Mouse (Mus musculus) cerebellum, postnatal 25 days (tissue): ENCODE data around the gene Lgals7.
"Not testable (repeated sequence)": the region's sequence is repeated elsewhere in the genome, so short reads cannot be mapped to it uniquely, and the experiment has no call there.

Experiments
- DNase-seq, 2 experiments: peaks; one replicate each; pipeline ENCODE4 v3.0.0; 2021; ENCODE audit warnings: mixed read lengths in 2 of 2

Gene Lgals7

GRCm38 (mm10) chr7:28879606-28880005, 16.0 kb downstream of the Lgals7 start:
- DNase-seq = no peak

GRCm38 (mm10) chr7:28880554-28880953, 16.9 kb downstream of the Lgals7 start:
- DNase-seq = no peak

GRCm38 (mm10) chr7:28881199-28881598, 17.5 kb downstream of the Lgals7 start, which contains the start of gene Capn12:
TSS of gene Capn12 (plus strand) at chr7:28881422.
- no peak for DNase-seq

GRCm38 (mm10) chr7:28883039-28883438, 19.4 kb downstream of the Lgals7 start:
- DNase-seq = no peak

- not testable (repeated sequence) for DNase-seq
Observed at GRCm38 (mm10) chr7:28883704-28884103, 20.1 kb downstream of the Lgals7 start.

- no peak for DNase-seq
Observed at GRCm38 (mm10) chr7:28886486-28886885, 22.8 kb downstream of the Lgals7 start.

- DNase-seq = peak; percentile 38 to 49
Observed at GRCm38 (mm10) chr7:28888701-28889161, 25.1 kb downstream of the Lgals7 start.

- DNase-seq = no peak
Observed at GRCm38 (mm10) chr7:28892601-28893000, 28.9 kb downstream of the Lgals7 start.

GRCm38 (mm10) chr7:28893643-28894265, 30.1 kb downstream of the Lgals7 start:
- peak in 1 of 2 experiments; percentile 62 for DNase-seq

- no peak for DNase-seq
Observed at GRCm38 (mm10) chr7:28894942-28895341, 31.3 kb downstream of the Lgals7 start.

GRCm38 (mm10) chr7:28897661-28898060, 34.0 kb downstream of the Lgals7 start:
- no peak for DNase-seq

GRCm38 (mm10) chr7:28899972-28900371, 36.3 kb downstream of the Lgals7 start:
- no peak for DNase-seq

- no peak for DNase-seq
Observed at GRCm38 (mm10) chr7:28901311-28902125, 37.9 kb downstream of the Lgals7 start.

GRCm38 (mm10) chr7:28902180-28902579, 38.5 kb downstream of the Lgals7 start:
- no peak for DNase-seq

- DNase-seq = peak; percentile 38 to 56
Observed at GRCm38 (mm10) chr7:28902809-28903208, 39.2 kb downstream of the Lgals7 start.

GRCm38 (mm10) chr7:28903778-28904177, 40.1 kb downstream of the Lgals7 start:
- DNase-seq = no peak

GRCm38 (mm10) chr7:28907195-28907594, 43.5 kb downstream of the Lgals7 start:
- peak; percentile 44 to 50 for DNase-seq

GRCm38 (mm10) chr7:28911632-28912031, 48.0 kb downstream of the Lgals7 start:
- DNase-seq = no peak

- DNase-seq = no peak
Observed at GRCm38 (mm10) chr7:28913171-28913570, 49.5 kb downstream of the Lgals7 start.
